Mouse (Mus musculus): ENCODE data around the gene Plekhf1. TPM values are rescaled to one million over a fixed set of nuclear protein-coding genes. Genes with fewer than 3 reads are reported as not detected.

Gene Plekhf1
- polyA plus RNA-seq, 2 experiments, result 3.4 to 4.2 TPM

- Histone ChIP-seq H3K27ac (replicated peaks; ENCODE audit: low read depth, low read length) (no peak overlapping the region), H3K36me3 (ENCODE audit: control insufficient read depth, insufficient read depth, low read length) (no peaks in the 10 kb centered on the region), H3K4me3 (replicated peaks; ENCODE audit: low read length) (no peak overlapping the region), H3K9ac (ENCODE audit: low read depth, low read length, severe bottlenecking) (no peak overlapping the region), H3K27me3 (ENCODE audit: control insufficient read depth, insufficient read depth, low read length) (no peaks in the 10 kb centered on the region), H3K4me1 (ENCODE audit: control insufficient read depth, insufficient read depth, low read length) (no peaks in the 10 kb centered on the region), H3K4me2 (replicated peaks; ENCODE audit: low read depth, low read length, severe bottlenecking) (no peak overlapping the region), H3K9me3 (ENCODE audit: control insufficient read depth, low read length) (no peaks in the 10 kb centered on the region)
- no peak for TF ChIP-seq POLR2A (IDR thresholded peaks at IDR 0.05; ENCODE audit: borderline replicate concordance, extremely low read depth, insufficient read depth, insufficient read length)
- no peak for ATAC-seq (ENCODE audit: low FRiP score, low read depth)
- no peak for DNase-seq (ENCODE audit: low spot score)
- WGBS, result 23% methylated on average over 2 of the region's 3 CpGs
Measured at GRCm38 (mm10) chr7:38212651-38213062, 15.2 kb downstream of the Plekhf1 start.

GRCm38 (mm10) chr7:38209478-38210152, 18.2 kb downstream of the Plekhf1 start:
- TF ChIP-seq POLR2A (IDR thresholded peaks at IDR 0.05; ENCODE audit: borderline replicate concordance, extremely low read depth, insufficient read depth, insufficient read length), result no peak
- 69% methylated on average over 11 of the region's 11 CpGs for WGBS
- no peak overlapping the region for H3K27ac ChIP-seq (replicated peaks; ENCODE audit: low read depth, low read length)

DNA sequence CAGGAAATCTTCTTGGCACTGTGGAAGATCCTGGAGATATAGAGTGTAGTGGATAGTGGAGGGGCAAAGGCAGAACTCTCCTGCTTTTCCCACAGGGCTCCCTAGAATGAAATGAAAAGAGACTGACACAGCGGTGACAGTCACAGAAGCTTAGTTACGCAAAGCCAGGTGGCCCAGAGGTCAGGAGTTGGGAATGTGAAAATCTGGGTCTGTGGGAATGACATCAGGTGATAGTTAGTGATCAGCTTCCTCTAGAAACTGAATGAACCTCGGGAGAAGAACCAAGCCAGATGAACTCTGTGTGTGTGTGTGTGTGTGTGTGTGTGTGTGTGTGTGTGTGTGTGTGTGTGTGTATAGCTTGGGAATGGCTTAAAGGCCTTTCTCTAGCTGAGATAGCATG, 18.8 kb downstream of the Plekhf1 start:
- H3K27ac ChIP-seq (replicated peaks; ENCODE audit: low read depth, low read length), result no peak overlapping the region
- TF ChIP-seq POLR2A (IDR thresholded peaks at IDR 0.05; ENCODE audit: borderline replicate concordance, extremely low read depth, insufficient read depth, insufficient read length), result no peak
- H3K27me3 ChIP-seq (ENCODE audit: control insufficient read depth, insufficient read depth, low read length), result no peaks in the 10 kb centered on the region
- no peak overlapping the region for H3K9ac ChIP-seq (ENCODE audit: low read depth, low read length, severe bottlenecking)
- ATAC-seq (ENCODE audit: low FRiP score, low read depth) (no peak), DNase-seq (ENCODE audit: low spot score) (no peak)
- H3K4me1 ChIP-seq (ENCODE audit: control insufficient read depth, insufficient read depth, low read length), result no peaks in the 10 kb centered on the region
- no peak overlapping the region for H3K4me3 ChIP-seq (replicated peaks; ENCODE audit: low read length)
- 72% methylated on average over 3 of the region's 3 CpGs for WGBS
- no peaks in the 10 kb centered on the region for H3K36me3 ChIP-seq (ENCODE audit: control insufficient read depth, insufficient read depth, low read length)
- H3K9me3 ChIP-seq (ENCODE audit: control insufficient read depth, low read length), result no peaks in the 10 kb centered on the region; the same call in 1 of the 2 replicates
- no peak overlapping the region for H3K4me2 ChIP-seq (replicated peaks; ENCODE audit: low read depth, low read length, severe bottlenecking)

More at GRCm38 (mm10) chr7:38209478-38210152, 18.2 kb downstream of the Plekhf1 start:
- Histone ChIP-seq H3K4me3 (replicated peaks; ENCODE audit: low read length) (no peak overlapping the region), H3K4me2 (replicated peaks; ENCODE audit: low read depth, low read length, severe bottlenecking) (no peak overlapping the region), H3K4me1 (ENCODE audit: control insufficient read depth, insufficient read depth, low read length) (no peaks in the 10 kb centered on the region), H3K9ac (ENCODE audit: low read depth, low read length, severe bottlenecking) (no peak overlapping the region), H3K9me3 (ENCODE audit: control insufficient read depth, low read length) (no peaks in the 10 kb centered on the region), H3K27me3 (ENCODE audit: control insufficient read depth, insufficient read depth, low read length) (no peaks in the 10 kb centered on the region), H3K36me3 (ENCODE audit: control insufficient read depth, insufficient read depth, low read length) (no peaks in the 10 kb centered on the region)
- ATAC-seq (ENCODE audit: low FRiP score, low read depth) (no peak), DNase-seq (ENCODE audit: low spot score) (no peak)

DNA sequence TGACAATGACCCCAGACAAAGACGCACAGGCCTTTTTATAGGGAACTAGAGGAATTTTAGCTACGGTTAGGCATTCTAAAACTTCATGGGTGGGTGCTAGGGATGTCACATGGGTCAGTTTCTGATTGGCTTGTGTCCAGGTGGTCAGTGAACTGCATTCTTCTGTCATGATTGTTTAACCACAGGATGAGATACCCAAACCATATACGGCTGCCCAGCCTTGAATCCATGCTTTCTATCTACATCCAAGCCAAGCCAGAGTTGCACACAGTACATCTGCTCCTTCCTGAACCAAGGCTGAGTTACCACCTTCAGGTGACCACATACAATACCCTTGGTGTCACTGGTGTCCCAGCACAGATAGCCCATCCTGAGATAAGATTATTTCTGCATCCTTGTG, 21.3 kb downstream of the Plekhf1 start:
- Histone ChIP-seq H3K4me3 (replicated peaks; ENCODE audit: low read length) (no peak overlapping the region), H3K4me2 (replicated peaks; ENCODE audit: low read depth, low read length, severe bottlenecking) (no peak overlapping the region), H3K9ac (ENCODE audit: low read depth, low read length, severe bottlenecking) (no peak overlapping the region), H3K9me3 (ENCODE audit: control insufficient read depth, low read length) (no peaks in the 10 kb centered on the region; the same call in 1 of the 2 replicates), H3K4me1 (ENCODE audit: control insufficient read depth, insufficient read depth, low read length) (no peaks in the 10 kb centered on the region), H3K27me3 (ENCODE audit: control insufficient read depth, insufficient read depth, low read length) (no peaks in the 10 kb centered on the region), H3K36me3 (ENCODE audit: control insufficient read depth, insufficient read depth, low read length) (no peaks in the 10 kb centered on the region), H3K27ac (replicated peaks; ENCODE audit: low read depth, low read length) (no peak overlapping the region)
- ATAC-seq (ENCODE audit: low FRiP score, low read depth), result no peak
- whole genome bisulfite sequencing, result 69% methylated on average over 3 of the region's 3 CpGs
- no peak for DNase-seq (ENCODE audit: low spot score)
- TF ChIP-seq POLR2A (IDR thresholded peaks at IDR 0.05; ENCODE audit: borderline replicate concordance, extremely low read depth, insufficient read depth, insufficient read length), result no peak

GRCm38 (mm10) chr7:38205801-38206200, 22.0 kb downstream of the Plekhf1 start:
- 53% methylated on average over 2 of the region's 2 CpGs for WGBS
- Histone ChIP-seq H3K27me3 (ENCODE audit: control insufficient read depth, insufficient read depth, low read length) (no peaks in the 10 kb centered on the region), H3K9me3 (ENCODE audit: control insufficient read depth, low read length) (no peaks in the 10 kb centered on the region; the same call in 1 of the 2 replicates), H3K36me3 (ENCODE audit: control insufficient read depth, insufficient read depth, low read length) (no peaks in the 10 kb centered on the region), H3K4me2 (replicated peaks; ENCODE audit: low read depth, low read length, severe bottlenecking) (no peak overlapping the region), H3K4me3 (replicated peaks; ENCODE audit: low read length) (no peak overlapping the region), H3K4me1 (ENCODE audit: control insufficient read depth, insufficient read depth, low read length) (no peaks in the 10 kb centered on the region), H3K9ac (ENCODE audit: low read depth, low read length, severe bottlenecking) (no peak overlapping the region), H3K27ac (replicated peaks; ENCODE audit: low read depth, low read length) (no peak overlapping the region)
- no peak for ATAC-seq (ENCODE audit: low FRiP score, low read depth)
- no peak for TF ChIP-seq POLR2A (IDR thresholded peaks at IDR 0.05; ENCODE audit: borderline replicate concordance, extremely low read depth, insufficient read depth, insufficient read length)
- no peak for DNase-seq (ENCODE audit: low spot score)

Data from limb, embryonic 14.5 days (tissue).